Mouse (Mus musculus) cerebellum, adult 2 months (tissue): ENCODE data around the gene Nipa1.

Experiments used
- CTCF ChIP-seq: fragments of 200-500 bp; IDR thresholded peaks from 2 replicates; pipeline ENCODE4 v1.5.1; 2011; ENCODE audit warnings: low read depth, mild to moderate bottlenecking, control low read depth, low read length, moderate library complexity, borderline replicate concordance; ENCODE audit not compliant: insufficient read depth
- POLR2A ChIP-seq: fragments of 200-500 bp; IDR thresholded peaks from 2 replicates; pipeline ENCODE4 v1.6.1; 2011; ENCODE audit warnings: low read length, control low read depth, borderline replicate concordance; ENCODE audit not compliant: insufficient read depth

DNA sequence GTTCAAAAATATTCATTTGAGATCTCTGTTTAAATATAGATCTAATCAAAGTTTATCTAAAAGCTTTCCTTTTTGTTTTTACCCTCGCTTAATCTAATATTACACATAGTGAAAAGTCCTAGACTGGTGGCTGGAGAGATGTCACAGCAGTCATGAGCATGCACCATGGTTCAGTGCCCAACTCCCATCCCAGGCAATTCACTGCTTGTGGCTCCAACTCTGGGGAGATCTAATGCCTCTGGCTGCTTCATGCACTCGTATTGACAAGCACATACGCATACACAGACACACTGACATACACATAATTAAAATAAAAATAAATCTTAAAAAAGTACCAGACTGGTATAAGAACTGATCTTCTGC lies 24.5 kb upstream of the Nipa1 start:
- TF ChIP-seq CTCF: no peak
- no peak for TF ChIP-seq POLR2A
